Mouse (Mus musculus) C2C12 (cell line): ENCODE results near the gene Vmn1r234. TPM values are rescaled to one million over a fixed set of nuclear protein-coding genes. Genes with fewer than 3 reads are reported as not detected.

Experiments
- H3K27me3 ChIP-seq: one replicate; pipeline ENCODE4 v1.6.1; 2011; ENCODE audit not compliant: control insufficient read depth, insufficient read depth, insufficient read length
- H3K36me3 ChIP-seq: one replicate; pipeline ENCODE4 v1.6.1; 2011; ENCODE audit not compliant: control insufficient read depth, insufficient read depth
- H3K4me3 ChIP-seq: one replicate; pipeline ENCODE4 v1.5.1; 2011; ENCODE audit warnings: mild to moderate bottlenecking, control low read depth; ENCODE audit not compliant: poor library complexity, insufficient read depth, severe bottlenecking
- H3K79me2 ChIP-seq: one replicate; pipeline ENCODE4 v1.6.1; 2011; ENCODE audit not compliant: control insufficient read depth, insufficient read depth
- H3K79me3 ChIP-seq: one replicate; pipeline ENCODE4 v1.6.1; 2011; ENCODE audit warnings: low read depth, control low read depth
- H3ac ChIP-seq: one replicate; pipeline ENCODE3; 2011; ENCODE audit warnings: low read depth; ENCODE audit not compliant: control insufficient read depth, insufficient read length
- CEBPB ChIP-seq: IDR thresholded peaks from one replicate; pipeline ENCODE4 v1.6.1; 2011; ENCODE audit warnings: low read depth, mild to moderate bottlenecking, control low read depth, moderate library complexity
- CTCF ChIP-seq: IDR thresholded peaks from one replicate; pipeline ENCODE4 v1.5.1; 2011; ENCODE audit not compliant: control insufficient read depth, insufficient read depth, insufficient read length
- FOSL1 ChIP-seq: IDR thresholded peaks from one replicate; pipeline ENCODE4 v1.8.0; 2011; ENCODE audit warnings: mild to moderate bottlenecking, low read length; ENCODE audit not compliant: poor library complexity, insufficient read depth, severe bottlenecking
- MAX ChIP-seq: IDR thresholded peaks from one replicate; pipeline ENCODE4 v1.6.1; 2011; ENCODE audit warnings: mild to moderate bottlenecking, control low read depth
- MYOD1 ChIP-seq: IDR thresholded peaks from one replicate; pipeline ENCODE4 v1.6.1; 2011; ENCODE audit warnings: low read depth; ENCODE audit not compliant: control insufficient read depth, insufficient read length
- MYOG ChIP-seq: IDR thresholded peaks from one replicate; pipeline ENCODE4 v1.6.1; 2011; ENCODE audit not compliant: control insufficient read depth, insufficient read length; ENCODE audit errors: extremely low read depth
- USF1 ChIP-seq: IDR thresholded peaks from one replicate; pipeline ENCODE4 v1.6.1; 2011; ENCODE audit warnings: low read depth, mild to moderate bottlenecking, control low read depth, moderate library complexity
- microRNA-seq: library from miRNA; unstranded; fragments of <30 nt; microRNA quantifications from one replicate; pipeline ENCODE4, GENCODE M21; 2019; ENCODE audit warnings: borderline microRNAs expressed
- polyA plus RNA-seq: library from polyadenylated mRNA; unstranded; fragments of >200 nt; fragmentation: generic; extraction: Trizol; gene quantifications from one replicate; pipeline ENCODE4 v1.2.1, GENCODE M21; 2012; ENCODE audit warnings: missing spikeins

The Vmn1r234 gene
- polyA plus RNA-seq, 1 experiment: not detected

DNA sequence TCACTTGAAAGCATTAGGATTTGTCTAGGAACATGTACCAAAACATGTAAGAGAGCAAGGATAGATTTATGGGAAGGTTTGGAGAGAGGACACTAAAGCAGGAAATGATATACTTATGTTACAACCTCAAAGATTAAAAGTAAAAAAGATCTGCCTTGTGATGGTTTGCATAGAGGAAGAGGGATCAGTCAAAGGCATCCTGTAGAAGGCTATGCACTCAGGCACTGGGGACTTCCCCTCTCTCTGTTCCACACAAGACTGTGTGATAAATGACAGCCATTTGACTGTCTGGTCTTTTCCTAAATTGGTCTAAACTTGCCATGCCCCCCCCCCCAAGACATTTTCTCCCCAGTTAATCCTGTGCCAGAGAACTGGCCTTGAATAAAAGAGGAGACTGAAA, 58.5 kb downstream of the Vmn1r234 start:
- no peak for TF ChIP-seq FOSL1
- TF ChIP-seq MYOG: no peak
- TF ChIP-seq MYOD1: no peak
- no peak for TF ChIP-seq CTCF
- no peak for TF ChIP-seq CEBPB
- TF ChIP-seq USF1: no peak
- no peak for TF ChIP-seq MAX
- H3ac ChIP-seq: no peak overlapping the region
- H3K79me3 ChIP-seq: no peaks in the 10 kb centered on the region
- H3K79me2 ChIP-seq: no peaks in the 10 kb centered on the region
- H3K27me3 ChIP-seq: no peaks in the 10 kb centered on the region
- no peaks in the 10 kb centered on the region for H3K36me3 ChIP-seq
- no peak overlapping the region for H3K4me3 ChIP-seq

Small RNA genes lying within 50 kb of the gene (microRNA-seq; reads per million reads assigned to microRNA genes)
- gene Gm26384: not detected

Other genes starting within 250 kb of the Vmn1r234 start
- gene Vmn1r233, start 229.6 kb upstream of the Vmn1r234 start, polyA plus RNA-seq: not detected
- 2.8 TPM for gene Zfp160, start 217.2 kb upstream of the Vmn1r234 start, polyA plus RNA-seq
- gene Vmn1r235, start 30.3 kb downstream of the Vmn1r234 start, polyA plus RNA-seq: not detected
- not detected for gene Vmn1r236, start 56.9 kb downstream of the Vmn1r234 start, polyA plus RNA-seq
- not detected for gene Vmn1r237, start 85.8 kb downstream of the Vmn1r234 start, polyA plus RNA-seq
- 0.06 TPM for gene Zfp677, start 157.7 kb downstream of the Vmn1r234 start, polyA plus RNA-seq
- 0.97 TPM for gene Zfp54, start 197.1 kb downstream of the Vmn1r234 start, polyA plus RNA-seq
- gene Zfp51, start 224.3 kb downstream of the Vmn1r234 start, polyA plus RNA-seq: 1.6 TPM